Mouse (Mus musculus): ENCODE results near the gene Dusp7. TPM values are rescaled to one million over a fixed set of nuclear protein-coding genes. Genes with fewer than 3 reads are reported as not detected.

The Dusp7 gene
- polyA plus RNA-seq, 1 experiment from 2014 or later, result 7.1 TPM

DNA sequence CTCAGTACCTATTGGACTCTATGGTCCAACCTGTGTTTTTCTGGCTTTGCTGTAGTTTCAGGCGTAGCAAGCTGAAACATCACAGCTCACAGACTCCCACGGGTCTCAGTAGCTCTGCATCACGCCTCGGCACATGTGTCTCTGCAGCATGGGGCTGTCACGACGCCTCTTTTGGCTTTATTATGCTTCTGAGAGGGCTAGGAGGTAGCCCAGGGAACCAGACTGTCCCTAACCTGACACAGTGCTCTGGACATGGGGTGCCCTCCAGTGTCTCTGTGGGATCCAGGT, 2.9 kb downstream of the Dusp7 start:
- H3K4me3 ChIP-seq, result no peak overlapping the region
- no peaks in the 10 kb centered on the region for H3K27me3 ChIP-seq
- H3K9ac ChIP-seq, result peak overlapping the region; percentile 30
- WGBS, result 80% methylated on average over 6 of the region's 6 CpGs
- H3K36me3 ChIP-seq (ENCODE audit: poor library complexity, severe bottlenecking), result peaks cover 37% of the 10 kb centered on the region
- H3K4me2 ChIP-seq, result peak overlapping the region; percentile 98
- H3K4me1 ChIP-seq, result peaks cover 40% of the 10 kb centered on the region
- no peaks in the 10 kb centered on the region for H3K9me3 ChIP-seq (replicated peaks)
- no peak for ATAC-seq
- no peak overlapping the region; the same call in 1 of the 2 replicates for H3K27ac ChIP-seq

- H3K36me3 ChIP-seq (ENCODE audit: poor library complexity, severe bottlenecking), result peaks cover 37% of the 10 kb centered on the region
- H3K9me3 ChIP-seq (replicated peaks), result no peaks in the 10 kb centered on the region
- 52% methylated on average over 6 of the region's 6 CpGs for WGBS
- no peak overlapping the region for H3K4me3 ChIP-seq
- ATAC-seq, result no peak
- H3K9ac ChIP-seq, result peak overlapping the region; percentile 30; the same call in 1 of the 2 replicates
- peak overlapping the region; percentile 98 for H3K4me2 ChIP-seq
- no peaks in the 10 kb centered on the region for H3K27me3 ChIP-seq
- no peak overlapping the region; the same call in 1 of the 2 replicates for H3K27ac ChIP-seq
- H3K4me1 ChIP-seq, result peaks cover 40% of the 10 kb centered on the region
Observed at GRCm38 (mm10) chr9:106371776-106372175, 3.3 kb downstream of the Dusp7 start.

GRCm38 (mm10) chr9:106372431-106373412, 4.3 kb downstream of the Dusp7 start:
- Histone ChIP-seq H3K9ac (no peak overlapping the region), H3K4me2 (no peak overlapping the region), H3K4me3 (no peak overlapping the region), H3K9me3 (replicated peaks) (no peaks in the 10 kb centered on the region), H3K36me3 (ENCODE audit: poor library complexity, severe bottlenecking) (peaks cover 46% of the 10 kb centered on the region), H3K4me1 (peaks cover 34% of the 10 kb centered on the region), H3K27ac (no peak overlapping the region), H3K27me3 (no peaks in the 10 kb centered on the region)
- no peak for ATAC-seq
- WGBS, result 95% methylated on average over 11 of the region's 11 CpGs

DNA sequence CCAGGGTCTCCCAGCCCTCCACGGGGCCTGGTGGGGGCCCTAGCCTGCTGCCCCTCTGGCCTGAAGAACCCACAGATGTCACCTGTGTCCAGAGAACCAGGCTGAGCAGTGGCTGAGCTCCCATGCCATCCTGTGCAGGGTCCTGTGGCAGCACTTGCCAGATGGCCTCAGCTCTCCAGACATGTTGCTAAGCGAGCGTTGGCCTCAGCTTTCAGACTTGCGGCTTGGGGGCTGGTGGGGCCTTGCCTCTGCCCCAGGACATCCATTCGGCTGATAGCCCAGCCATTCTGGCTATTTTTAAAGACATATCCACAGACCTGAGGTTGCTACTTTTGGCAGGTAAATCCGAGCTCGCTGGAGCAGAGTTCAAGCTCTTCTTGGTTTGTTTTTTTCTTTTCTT, 5.5 kb downstream of the Dusp7 start:
- no peaks in the 10 kb centered on the region for H3K27me3 ChIP-seq
- no peak overlapping the region for H3K27ac ChIP-seq
- H3K36me3 ChIP-seq (ENCODE audit: poor library complexity, severe bottlenecking), result peaks cover 51% of the 10 kb centered on the region
- no peak overlapping the region for H3K9ac ChIP-seq
- no peaks in the 10 kb centered on the region for H3K9me3 ChIP-seq (replicated peaks)
- no peak for ATAC-seq
- 91% methylated on average over 7 of the region's 7 CpGs for WGBS
- H3K4me3 ChIP-seq, result no peak overlapping the region
- no peak overlapping the region for H3K4me2 ChIP-seq
- H3K4me1 ChIP-seq, result peaks cover 34% of the 10 kb centered on the region

DNA sequence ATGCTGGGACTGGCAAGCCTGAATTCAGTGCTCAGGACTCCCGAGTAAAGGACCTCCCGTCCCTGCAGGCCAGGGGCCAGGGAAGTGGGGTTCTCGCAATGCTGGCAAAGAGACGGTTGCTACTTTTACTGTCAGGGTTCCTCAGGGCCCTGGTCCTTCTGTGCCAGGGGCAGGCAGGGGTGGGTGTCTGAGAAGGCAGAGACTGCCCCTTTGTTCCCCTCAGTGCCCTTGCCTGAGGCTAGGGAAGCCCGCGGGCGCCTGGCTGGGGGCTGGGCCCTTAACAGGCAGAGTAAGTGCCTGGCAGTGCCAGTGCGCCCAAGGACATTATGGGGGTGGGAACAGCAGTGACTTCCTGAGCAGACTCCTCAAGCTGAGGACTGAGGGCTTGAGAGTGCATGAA, 8.8 kb downstream of the Dusp7 start:
- Histone ChIP-seq H3K4me3 (no peak overlapping the region), H3K36me3 (ENCODE audit: poor library complexity, severe bottlenecking) (peaks cover 43% of the 10 kb centered on the region), H3K4me1 (peaks cover 7% of the 10 kb centered on the region), H3K27me3 (peaks cover 5% of the 10 kb centered on the region; the same call in 1 of the 2 replicates), H3K9ac (no peak overlapping the region), H3K4me2 (no peak overlapping the region), H3K27ac (no peak overlapping the region), H3K9me3 (replicated peaks) (no peaks in the 10 kb centered on the region)
- 86% methylated on average over 8 of the region's 8 CpGs for WGBS
- no peak for ATAC-seq

GRCm38 (mm10) chr9:106378045-106378444, 9.6 kb downstream of the Dusp7 start:
- Histone ChIP-seq H3K9ac (no peak overlapping the region), H3K27me3 (peaks cover 5% of the 10 kb centered on the region; the same call in 1 of the 2 replicates), H3K9me3 (replicated peaks) (no peaks in the 10 kb centered on the region), H3K36me3 (ENCODE audit: poor library complexity, severe bottlenecking) (peaks cover 35% of the 10 kb centered on the region), H3K4me1 (peaks cover 7% of the 10 kb centered on the region), H3K4me2 (no peak overlapping the region), H3K27ac (no peak overlapping the region), H3K4me3 (no peak overlapping the region)
- WGBS, result 90% methylated on average over 3 of the region's 3 CpGs
- no peak for ATAC-seq

DNA sequence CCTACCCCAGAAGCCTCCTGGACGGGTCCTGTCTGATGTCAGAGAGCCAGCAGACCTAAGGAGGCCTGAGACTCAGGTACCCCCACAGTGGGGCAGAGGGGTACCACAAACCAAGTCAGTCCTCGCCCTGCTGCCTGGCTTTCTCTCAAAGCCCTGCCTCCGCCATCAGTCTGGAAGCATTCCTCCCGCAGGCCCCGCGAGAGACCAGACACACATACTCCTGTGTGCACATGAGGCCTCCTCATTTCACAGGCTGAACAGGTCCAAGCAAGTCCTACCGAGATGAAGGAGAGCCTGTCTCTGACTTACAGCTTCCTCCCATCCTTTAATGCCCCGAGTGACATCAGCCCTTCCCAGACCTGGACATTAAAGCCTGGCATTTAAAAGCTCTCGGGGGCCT, 10.3 kb downstream of the Dusp7 start:
- H3K4me2 ChIP-seq, result no peak overlapping the region
- ATAC-seq, result no peak
- H3K4me3 ChIP-seq, result no peak overlapping the region
- no peak overlapping the region for H3K9ac ChIP-seq
- peaks cover 5% of the 10 kb centered on the region; the same call in 1 of the 2 replicates for H3K27me3 ChIP-seq
- 67% methylated on average over 9 of the region's 9 CpGs for WGBS
- peaks cover 14% of the 10 kb centered on the region for H3K4me1 ChIP-seq
- H3K36me3 ChIP-seq (ENCODE audit: poor library complexity, severe bottlenecking), result peaks cover 28% of the 10 kb centered on the region
- H3K27ac ChIP-seq, result no peak overlapping the region
- no peaks in the 10 kb centered on the region for H3K9me3 ChIP-seq (replicated peaks)

- Histone ChIP-seq H3K9ac (no peak overlapping the region), H3K4me3 (no peak overlapping the region), H3K9me3 (replicated peaks) (no peaks in the 10 kb centered on the region), H3K36me3 (ENCODE audit: poor library complexity, severe bottlenecking) (no peaks in the 10 kb centered on the region), H3K27me3 (no peaks in the 10 kb centered on the region), H3K27ac (no peak overlapping the region), H3K4me1 (peaks cover 36% of the 10 kb centered on the region), H3K4me2 (no peak overlapping the region)
- 88% methylated on average over 12 of the region's 12 CpGs for WGBS
- ATAC-seq, result no peak
Observed at GRCm38 (mm10) chr9:106386181-106386864, 17.9 kb downstream of the Dusp7 start.

DNA sequence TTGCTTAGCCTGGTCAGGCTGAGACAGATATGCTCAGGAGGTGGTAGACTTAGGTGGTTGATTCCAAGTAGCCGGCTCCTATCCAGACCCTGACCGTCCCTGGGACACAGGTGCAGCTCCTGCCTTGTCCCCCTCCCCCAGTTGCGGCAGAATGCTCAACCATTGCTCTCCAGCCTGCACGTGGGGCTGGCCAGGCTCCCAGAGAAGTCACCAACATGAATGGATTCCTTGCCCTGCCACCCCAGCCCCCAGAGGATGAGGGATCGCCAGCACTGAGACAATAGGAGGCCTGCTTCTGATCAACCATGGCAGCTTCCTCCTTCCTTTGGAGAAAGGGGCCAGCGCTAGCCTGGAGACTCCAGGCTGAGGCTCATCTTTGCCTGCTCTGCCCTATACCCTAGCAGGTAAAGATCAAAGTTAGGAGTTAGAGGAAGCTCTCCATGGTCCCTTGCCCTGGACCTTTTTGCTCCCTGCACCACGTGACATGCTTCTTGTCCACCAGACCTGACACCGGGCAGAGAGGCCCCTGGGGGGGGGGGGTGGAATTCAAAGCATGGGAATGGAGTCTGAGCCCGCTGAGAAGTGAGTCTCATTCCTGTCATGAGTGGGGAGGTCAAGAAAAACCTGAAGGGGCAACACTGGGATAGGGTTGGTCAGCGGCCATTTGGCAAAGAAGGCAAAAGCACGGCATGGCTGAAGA, 24.5 kb downstream of the Dusp7 start:
- H3K27me3 ChIP-seq, result no peaks in the 10 kb centered on the region
- peaks cover 34% of the 10 kb centered on the region for H3K4me1 ChIP-seq
- ATAC-seq, result no peak
- no peak overlapping the region for H3K4me2 ChIP-seq
- H3K4me3 ChIP-seq, result no peak overlapping the region
- H3K9ac ChIP-seq, result no peak overlapping the region
- WGBS, result 81% methylated on average over 11 of the region's 11 CpGs
- H3K9me3 ChIP-seq (replicated peaks), result no peaks in the 10 kb centered on the region
- no peak overlapping the region for H3K27ac ChIP-seq
- H3K36me3 ChIP-seq (ENCODE audit: poor library complexity, severe bottlenecking), result no peaks in the 10 kb centered on the region

DNA sequence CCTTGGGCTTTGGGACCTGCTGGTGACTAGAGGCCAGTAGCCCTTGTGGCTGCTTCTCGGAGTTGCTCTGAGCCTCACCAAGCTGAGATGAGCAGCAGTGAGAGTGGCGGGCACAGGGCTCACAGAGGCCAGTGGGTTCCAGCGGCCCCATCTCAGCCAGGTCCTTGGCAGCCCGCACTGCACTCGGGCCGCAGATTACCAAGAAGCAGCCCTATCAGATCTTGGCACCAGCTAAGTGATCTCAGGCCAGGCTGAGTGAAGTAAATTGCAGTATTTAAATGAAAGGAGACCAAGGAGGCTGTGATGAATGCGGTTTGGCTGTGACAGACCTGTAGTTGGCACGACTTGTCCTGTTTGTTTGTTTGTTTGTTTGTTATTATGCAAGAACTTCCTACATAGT, 25.1 kb downstream of the Dusp7 start:
- Histone ChIP-seq H3K27ac (no peak overlapping the region), H3K9me3 (replicated peaks) (no peaks in the 10 kb centered on the region)
- 84% methylated on average over 8 of the region's 8 CpGs for WGBS

GRCm38 (mm10) chr9:106394649-106395602, 26.5 kb downstream of the Dusp7 start:
- Histone ChIP-seq H3K9me3 (replicated peaks) (no peaks in the 10 kb centered on the region), H3K4me2 (no peak overlapping the region), H3K36me3 (ENCODE audit: poor library complexity, severe bottlenecking) (no peaks in the 10 kb centered on the region), H3K9ac (no peak overlapping the region; the same call in 1 of the 2 replicates), H3K27me3 (no peaks in the 10 kb centered on the region), H3K4me1 (peaks cover 34% of the 10 kb centered on the region), H3K27ac (no peak overlapping the region), H3K4me3 (no peak overlapping the region)
- WGBS, result 30% methylated on average over 11 of the region's 11 CpGs
- peak; percentile 65; the same call in 1 of the 2 replicates for ATAC-seq

More for the DNA sequence above, 25.1 kb downstream of the Dusp7 start:
- H3K4me3 ChIP-seq, result no peak overlapping the region
- no peaks in the 10 kb centered on the region for H3K36me3 ChIP-seq (ENCODE audit: poor library complexity, severe bottlenecking)
- no peak for ATAC-seq
- H3K9ac ChIP-seq, result no peak overlapping the region
- no peaks in the 10 kb centered on the region for H3K27me3 ChIP-seq
- H3K4me2 ChIP-seq, result no peak overlapping the region
- H3K4me1 ChIP-seq, result peaks cover 34% of the 10 kb centered on the region

Data from forebrain, embryonic 13.5 days (tissue).